Mouse (Mus musculus): ENCODE measurements around the gene Morf4l1. TPM values are rescaled to one million over a fixed set of nuclear protein-coding genes. Genes with fewer than 3 reads are reported as not detected.
"Not testable (repeated sequence)": the region's sequence is repeated elsewhere in the genome, so short reads cannot be mapped to it uniquely, and the experiment has no call there.

Morf4l1 gene
- polyA plus RNA-seq, 1 experiment from 2014 or later: 490 TPM

GRCm38 (mm10) chr9:90060932-90061331, 53.6 kb downstream of the Morf4l1 start:
- H3K4me2 ChIP-seq (replicated peaks; ENCODE audit: low read depth, low read length); H3K4me3 ChIP-seq (ENCODE audit: low read depth, low read length); H3K27me3 ChIP-seq (ENCODE audit: control insufficient read depth, insufficient read depth, low read length); H3K9ac ChIP-seq (replicated peaks; ENCODE audit: low read depth, low read length); H3K4me1 ChIP-seq (ENCODE audit: control insufficient read depth, insufficient read depth, low read length); H3K36me3 ChIP-seq (ENCODE audit: control insufficient read depth, insufficient read depth, low read length); H3K27ac ChIP-seq (ENCODE audit: low read length); H3K9me3 ChIP-seq (ENCODE audit: control insufficient read depth, low read depth, low read length); ATAC-seq (ENCODE audit: insufficient number of reproducible peaks, insufficient read depth, low FRiP score, low read depth): not testable (repeated sequence)
- 92% methylated on average over 5 of the region's 5 CpGs for WGBS

- Histone ChIP-seq H3K27me3 (ENCODE audit: control insufficient read depth, insufficient read depth, low read length) (no peaks in the 10 kb centered on the region), H3K36me3 (ENCODE audit: control insufficient read depth, insufficient read depth, low read length) (no peaks in the 10 kb centered on the region), H3K4me3 (ENCODE audit: low read depth, low read length) (no peak overlapping the region), H3K4me1 (ENCODE audit: control insufficient read depth, insufficient read depth, low read length) (no peaks in the 10 kb centered on the region), H3K27ac (ENCODE audit: low read length) (no peak overlapping the region), H3K9me3 (ENCODE audit: control insufficient read depth, low read depth, low read length) (no peaks in the 10 kb centered on the region), H3K4me2 (replicated peaks; ENCODE audit: low read depth, low read length) (no peak overlapping the region), H3K9ac (replicated peaks; ENCODE audit: low read depth, low read length) (no peak overlapping the region)
- WGBS: 80% methylated on average over 2 of the region's 2 CpGs
- ATAC-seq (ENCODE audit: insufficient number of reproducible peaks, insufficient read depth, low FRiP score, low read depth): no peak
Measured at GRCm38 (mm10) chr9:90060574-90060875, 54.0 kb downstream of the Morf4l1 start.

- Histone ChIP-seq H3K27me3 (ENCODE audit: control insufficient read depth, insufficient read depth, low read length) (no peaks in the 10 kb centered on the region), H3K4me3 (ENCODE audit: low read depth, low read length) (no peak overlapping the region), H3K27ac (ENCODE audit: low read length) (no peak overlapping the region), H3K36me3 (ENCODE audit: control insufficient read depth, insufficient read depth, low read length) (no peaks in the 10 kb centered on the region), H3K9me3 (ENCODE audit: control insufficient read depth, low read depth, low read length) (no peaks in the 10 kb centered on the region), H3K4me2 (replicated peaks; ENCODE audit: low read depth, low read length) (no peak overlapping the region), H3K9ac (replicated peaks; ENCODE audit: low read depth, low read length) (no peak overlapping the region), H3K4me1 (ENCODE audit: control insufficient read depth, insufficient read depth, low read length) (no peaks in the 10 kb centered on the region)
- 75% methylated on average over 9 of the region's 9 CpGs for WGBS
- ATAC-seq (ENCODE audit: insufficient number of reproducible peaks, insufficient read depth, low FRiP score, low read depth): no peak
Measured at GRCm38 (mm10) chr9:90059828-90060573, 54.6 kb downstream of the Morf4l1 start.

- Histone ChIP-seq H3K4me2 (replicated peaks; ENCODE audit: low read depth, low read length) (no peak overlapping the region), H3K27ac (ENCODE audit: low read length) (no peak overlapping the region), H3K9me3 (ENCODE audit: control insufficient read depth, low read depth, low read length) (no peaks in the 10 kb centered on the region), H3K4me3 (ENCODE audit: low read depth, low read length) (no peak overlapping the region), H3K36me3 (ENCODE audit: control insufficient read depth, insufficient read depth, low read length) (no peaks in the 10 kb centered on the region), H3K4me1 (ENCODE audit: control insufficient read depth, insufficient read depth, low read length) (no peaks in the 10 kb centered on the region), H3K9ac (replicated peaks; ENCODE audit: low read depth, low read length) (no peak overlapping the region), H3K27me3 (ENCODE audit: control insufficient read depth, insufficient read depth, low read length) (no peaks in the 10 kb centered on the region)
- ATAC-seq (ENCODE audit: insufficient number of reproducible peaks, insufficient read depth, low FRiP score, low read depth): no peak
- 87% methylated on average over 2 of the region's 2 CpGs for WGBS
Measured at GRCm38 (mm10) chr9:90056716-90057115, 57.9 kb downstream of the Morf4l1 start.

- H3K27ac ChIP-seq (ENCODE audit: low read length): no peak overlapping the region
- H3K4me2 ChIP-seq (replicated peaks; ENCODE audit: low read depth, low read length): no peak overlapping the region
- no peak for ATAC-seq (ENCODE audit: insufficient number of reproducible peaks, insufficient read depth, low FRiP score, low read depth)
- no peaks in the 10 kb centered on the region for H3K27me3 ChIP-seq (ENCODE audit: control insufficient read depth, insufficient read depth, low read length)
- no peaks in the 10 kb centered on the region for H3K36me3 ChIP-seq (ENCODE audit: control insufficient read depth, insufficient read depth, low read length)
- no peaks in the 10 kb centered on the region for H3K4me1 ChIP-seq (ENCODE audit: control insufficient read depth, insufficient read depth, low read length)
- H3K4me3 ChIP-seq (ENCODE audit: low read depth, low read length): no peak overlapping the region
- H3K9ac ChIP-seq (replicated peaks; ENCODE audit: low read depth, low read length): no peak overlapping the region
- no peaks in the 10 kb centered on the region for H3K9me3 ChIP-seq (ENCODE audit: control insufficient read depth, low read depth, low read length)
- 83% methylated on average over 3 of the region's 3 CpGs for WGBS
Measured at GRCm38 (mm10) chr9:90055911-90056310, 58.7 kb downstream of the Morf4l1 start.

- Histone ChIP-seq H3K4me1 (ENCODE audit: control insufficient read depth, insufficient read depth, low read length) (no peaks in the 10 kb centered on the region), H3K9ac (replicated peaks; ENCODE audit: low read depth, low read length) (no peak overlapping the region), H3K27me3 (ENCODE audit: control insufficient read depth, insufficient read depth, low read length) (no peaks in the 10 kb centered on the region), H3K4me2 (replicated peaks; ENCODE audit: low read depth, low read length) (peak overlapping the region; percentile 86; the same call in 1 of the 2 replicates), H3K36me3 (ENCODE audit: control insufficient read depth, insufficient read depth, low read length) (no peaks in the 10 kb centered on the region), H3K27ac (ENCODE audit: low read length) (no peak overlapping the region), H3K4me3 (ENCODE audit: low read depth, low read length) (peak overlapping the region; percentile 44; the same call in 1 of the 2 replicates), H3K9me3 (ENCODE audit: control insufficient read depth, low read depth, low read length) (no peaks in the 10 kb centered on the region)
- no peak for ATAC-seq (ENCODE audit: insufficient number of reproducible peaks, insufficient read depth, low FRiP score, low read depth)
- WGBS: 59% methylated on average over 5 of the region's 5 CpGs
Measured at GRCm38 (mm10) chr9:90055409-90055808, 59.2 kb downstream of the Morf4l1 start.

- Histone ChIP-seq H3K36me3 (ENCODE audit: control insufficient read depth, insufficient read depth, low read length) (no peaks in the 10 kb centered on the region), H3K4me3 (ENCODE audit: low read depth, low read length) (peak overlapping the region; percentile 44), H3K4me1 (ENCODE audit: control insufficient read depth, insufficient read depth, low read length) (no peaks in the 10 kb centered on the region), H3K27me3 (ENCODE audit: control insufficient read depth, insufficient read depth, low read length) (no peaks in the 10 kb centered on the region), H3K9ac (replicated peaks; ENCODE audit: low read depth, low read length) (peak overlapping the region; percentile 48), H3K27ac (ENCODE audit: low read length) (no peak overlapping the region), H3K9me3 (ENCODE audit: control insufficient read depth, low read depth, low read length) (no peaks in the 10 kb centered on the region), H3K4me2 (replicated peaks; ENCODE audit: low read depth, low read length) (peak overlapping the region; percentile 86)
- WGBS: under 1% methylated on average over 37 of the region's 37 CpGs
- peak; percentile 86 for ATAC-seq (ENCODE audit: insufficient number of reproducible peaks, insufficient read depth, low FRiP score, low read depth)
Measured at GRCm38 (mm10) chr9:90054371-90055145, 60.0 kb downstream of the Morf4l1 start.

- H3K27ac ChIP-seq (ENCODE audit: low read length): no peak within 1 kb of the TSS
- peak within 1 kb of the TSS; percentile 48 for H3K9ac ChIP-seq (replicated peaks; ENCODE audit: low read depth, low read length)
- H3K4me1 ChIP-seq (ENCODE audit: control insufficient read depth, insufficient read depth, low read length): no peaks in the 10 kb centered on the region
- peak within 1 kb of the TSS; percentile 44 for H3K4me3 ChIP-seq (ENCODE audit: low read depth, low read length)
- no peaks in the 10 kb centered on the region for H3K27me3 ChIP-seq (ENCODE audit: control insufficient read depth, insufficient read depth, low read length)
- no peaks in the 10 kb centered on the region for H3K36me3 ChIP-seq (ENCODE audit: control insufficient read depth, insufficient read depth, low read length)
- ATAC-seq (ENCODE audit: insufficient number of reproducible peaks, insufficient read depth, low FRiP score, low read depth): no peak
- WGBS: 82% methylated on average over 2 of the region's 2 CpGs
- peak within 1 kb of the TSS; percentile 86 for H3K4me2 ChIP-seq (replicated peaks; ENCODE audit: low read depth, low read length)
- H3K9me3 ChIP-seq (ENCODE audit: control insufficient read depth, low read depth, low read length): no peaks in the 10 kb centered on the region
Measured at GRCm38 (mm10) chr9:90053852-90054251, 60.7 kb downstream of the Morf4l1 start, which contains the start of gene Ctsh. Ctsh (plus strand) TSS chr9:90054152.

All from stomach, embryonic 14.5 days (tissue).